Mouse (Mus musculus) subcutaneous adipose tissue, adult 2 months (tissue): ENCODE measurements around the gene Aoc1. TPM values are rescaled to one million over a fixed set of nuclear protein-coding genes. Genes with fewer than 3 reads are reported as not detected.

Experiments
- polyA plus RNA-seq: library from polyadenylated mRNA; depleted of rRNA; stranded (reverse); fragments of >200 nt; gene quantifications from 2 replicates; pipeline ENCODE4 v1.2.3, GENCODE M21; 2012; ENCODE audit warnings: low replicate concordance; rRNA removed

Aoc1 gene
- polyA plus RNA-seq = 0.04 and 3.8 TPM in 2 replicates

DNA sequence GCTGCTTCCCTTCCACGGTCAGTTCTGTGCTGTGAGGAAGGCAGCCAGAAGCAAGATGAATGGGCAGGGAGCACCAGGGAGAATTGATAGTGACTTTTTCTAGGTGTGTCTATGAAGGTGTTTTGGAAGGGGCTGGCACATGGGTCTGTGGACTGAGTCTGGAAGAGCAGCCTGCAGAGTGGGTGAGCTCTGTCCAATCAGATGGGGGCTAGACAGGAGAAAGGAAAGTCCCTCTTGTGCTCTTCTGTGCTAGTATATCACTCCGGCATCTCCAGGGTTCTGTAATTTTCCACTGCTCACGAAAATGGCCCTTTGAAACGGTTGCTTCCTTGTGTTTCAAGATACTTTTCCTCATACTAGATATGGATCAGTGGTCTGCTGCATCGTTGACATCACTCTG lies at the start of gene Aoc1:
Gene Aoc1, plus strand, starts transcription at position 301 of the 400 bp plus-strand sequence.

DNA sequence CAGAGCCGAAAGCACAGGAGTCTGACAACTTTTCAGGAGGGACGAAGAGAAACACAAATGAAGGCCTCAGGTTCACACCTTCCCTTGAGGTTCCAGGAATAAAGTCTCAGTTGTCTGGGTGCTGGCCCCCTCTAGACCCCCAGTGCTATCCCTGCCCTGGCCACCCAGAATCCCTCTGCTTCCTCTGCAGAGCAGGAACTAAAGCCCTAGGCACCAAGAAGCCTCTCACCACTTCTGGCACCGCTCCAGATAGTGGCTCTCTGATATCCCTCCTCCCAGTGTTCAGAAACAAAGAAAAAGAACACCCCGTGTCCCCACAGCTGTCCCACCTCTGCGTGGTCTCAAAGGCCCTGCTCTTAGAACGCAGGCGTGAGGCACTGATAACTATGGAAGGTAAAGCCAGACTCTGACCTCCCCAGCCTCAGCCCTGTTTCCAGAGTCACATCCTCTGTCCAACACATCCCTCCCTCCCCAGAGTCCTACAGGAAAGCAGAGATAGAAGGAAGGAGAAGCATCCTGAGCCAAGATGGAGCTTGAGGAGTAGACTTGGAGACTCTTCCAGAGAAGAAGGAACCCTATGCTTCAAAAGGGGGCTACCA lies 32.2 kb upstream of the Aoc1 start, which contains the start of gene Tmem176a:
Gene Tmem176a, plus strand, starts transcription at position 549 of the 599 bp plus-strand sequence.

DNA sequence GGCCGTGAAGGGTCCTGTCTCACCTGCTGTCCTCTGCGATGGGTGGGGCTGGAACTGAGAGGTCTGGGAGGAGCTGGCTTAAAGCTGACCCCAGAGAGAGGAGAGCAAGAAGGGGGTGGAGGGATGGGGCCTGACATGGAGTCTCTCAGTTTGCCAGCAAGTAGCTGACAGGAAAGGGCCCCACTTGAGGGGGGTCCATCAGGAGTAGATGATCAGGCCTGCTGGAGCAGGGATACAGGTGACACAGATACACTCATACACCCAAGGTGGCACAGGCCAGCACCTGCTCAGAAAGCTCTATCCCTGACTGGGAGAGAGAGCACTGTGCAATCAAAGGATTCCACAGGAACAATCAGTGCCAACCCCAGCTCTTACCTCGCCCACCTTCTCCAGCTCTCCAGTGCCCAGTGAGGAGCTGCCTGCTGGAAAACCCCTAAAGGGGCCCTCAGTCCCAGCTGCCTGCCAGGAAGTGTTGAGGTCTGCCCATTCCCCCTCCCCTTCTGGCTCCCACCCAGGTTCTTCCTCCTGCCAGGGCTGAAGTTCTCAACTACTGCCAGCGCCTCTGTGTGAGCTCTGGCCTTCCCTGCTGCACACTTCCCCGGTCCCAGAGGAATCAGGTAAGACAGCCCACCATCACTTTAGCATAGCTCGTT lies 31.6 kb upstream of the Aoc1 start, which contains the start of gene Tmem176b:
Gene Tmem176b, minus strand, starts transcription at position 524 of the 653 bp plus-strand sequence.

GRCm38 (mm10) chr6:48929595-48929994 lies 56.9 kb downstream of the Aoc1 start, which contains the start of gene 1600015I10Rik:
1600015I10Rik (plus strand) TSS chr6:48929895.

Other genes with a start within 250 kb of the Aoc1 start
- 1.4 and 2.3 TPM in 2 replicates for gene AI854703, start 246.1 kb upstream of the Aoc1 start, polyA plus RNA-seq
- gene Gimap8, start 225.7 kb upstream of the Aoc1 start, polyA plus RNA-seq = 4.7 and 9.7 TPM in 2 replicates
- 2.4 and 3.2 TPM in 2 replicates for gene Gimap9, start 196.8 kb upstream of the Aoc1 start, polyA plus RNA-seq
- gene Gimap4, start 188.3 kb upstream of the Aoc1 start, polyA plus RNA-seq = 22.2 and 30.2 TPM in 2 replicates
- gene Gimap6, start 164.7 kb upstream of the Aoc1 start, polyA plus RNA-seq = 15.2 and 24.9 TPM in 2 replicates
- gene Gm28053, start 154.3 kb upstream of the Aoc1 start, polyA plus RNA-seq = 0.73 TPM in 1 of 2 replicates, not detected in the other
- gene Gimap7, start 154.3 kb upstream of the Aoc1 start, polyA plus RNA-seq = 0.70 and 0.90 TPM in 2 replicates
- gene Gimap1, start 133.8 kb upstream of the Aoc1 start, polyA plus RNA-seq = 7.0 and 7.7 TPM in 2 replicates
- gene Gimap5, start 126.7 kb upstream of the Aoc1 start, polyA plus RNA-seq = 14.1 and 14.8 TPM in 2 replicates
- gene Gimap3, start 102.0 kb upstream of the Aoc1 start, polyA plus RNA-seq = 5.5 and 5.7 TPM in 2 replicates
- gene Tmem176a, start 32.0 kb upstream of the Aoc1 start, polyA plus RNA-seq = 58.0 and 139 TPM in 2 replicates
- gene Tmem176b, start 31.4 kb upstream of the Aoc1 start, polyA plus RNA-seq = 231 and 496 TPM in 2 replicates
- gene 1600015I10Rik, start 57.0 kb downstream of the Aoc1 start, polyA plus RNA-seq = 0.08 and 0.33 TPM in 2 replicates
- not detected in 2 replicates for gene Doxl2, start 102.1 kb downstream of the Aoc1 start, polyA plus RNA-seq
- 1.4 TPM in 1 of 2 replicates, not detected in the other for gene Svs1, start 114.0 kb downstream of the Aoc1 start, polyA plus RNA-seq
- 15.2 and 29.6 TPM in 2 replicates for gene Gpnmb, start 163.7 kb downstream of the Aoc1 start, polyA plus RNA-seq
- 20.4 and 22.8 TPM in 2 replicates for gene Malsu1, start 200.9 kb downstream of the Aoc1 start, polyA plus RNA-seq